Mouse (Mus musculus): ENCODE results near the gene Cxcl14. TPM values are rescaled to one million over a fixed set of nuclear protein-coding genes. Genes with fewer than 3 reads are reported as not detected.

The Cxcl14 gene
- total and polyA plus RNA-seq, 3 experiments, result not detected

- Histone ChIP-seq H3K79me2 (ENCODE audit: control insufficient read depth, insufficient read depth, low read length, poor library complexity) (no peaks in the 10 kb centered on the region), H3K4me1 (ENCODE audit: control insufficient read depth in 1 of 2, insufficient read depth in 2 of 2, low read length in 2 of 2) (no peaks in the 10 kb centered on the region), H3K36me3 (ENCODE audit: control insufficient read depth in 1 of 2, insufficient read depth in 2 of 2, low read length in 2 of 2) (no peaks in the 10 kb centered on the region), H3K27me3 (ENCODE audit: control insufficient read depth in 1 of 2, insufficient read depth in 2 of 2, low read length in 2 of 2) (no peaks in the 10 kb centered on the region), H3K4me3 (ENCODE audit: control insufficient read depth in 1 of 2, insufficient read depth in 1 of 2, low read depth in 2 of 2, low read length in 2 of 2) (no peak overlapping the region), H3K9me3 (replicated peaks; ENCODE audit: insufficient read depth, low read length) (no peaks in the 10 kb centered on the region), H3K27ac (ENCODE audit: control insufficient read depth, low read depth, low read length) (no peak overlapping the region), H3K9ac (ENCODE audit: control insufficient read depth, low read depth, low read length, poor library complexity, severe bottlenecking) (no peak overlapping the region)
- no peak for DNase-seq (ENCODE audit: low read depth, low spot score)
- TF ChIP-seq SIN3A (IDR thresholded peaks at IDR 0.05; ENCODE audit: low read length) (no peak), MYB (IDR thresholded peaks at IDR 0.05; ENCODE audit: low read depth, low read length) (no peak), ZNF384 (IDR thresholded peaks at IDR 0.05; ENCODE audit: low read depth, low read length) (no peak), CHD1 (IDR thresholded peaks at IDR 0.05; ENCODE audit: low read depth, low read length) (no peak), BHLHE40 (IDR thresholded peaks at IDR 0.05; ENCODE audit: borderline replicate concordance, low read depth, low read length) (no peak), MYC (IDR thresholded peaks at IDR 0.05; ENCODE audit: low read depth, low read length) (no peak), ZC3H11A (IDR thresholded peaks at IDR 0.05; ENCODE audit: low read depth, low read length) (no peak)
Observed at GRCm38 (mm10) chr13:56253379-56253778, 43.0 kb downstream of the Cxcl14 start.

- H3K27me3 ChIP-seq (ENCODE audit: control insufficient read depth in 1 of 2, insufficient read depth in 2 of 2, low read length in 2 of 2), result no peaks in the 10 kb centered on the region
- no peak for DNase-seq (ENCODE audit: low read depth, low spot score)
- no peaks in the 10 kb centered on the region for H3K36me3 ChIP-seq (ENCODE audit: control insufficient read depth in 1 of 2, insufficient read depth in 2 of 2, low read length in 2 of 2)
- no peaks in the 10 kb centered on the region for H3K4me1 ChIP-seq (ENCODE audit: control insufficient read depth in 1 of 2, insufficient read depth in 2 of 2, low read length in 2 of 2)
- no peaks in the 10 kb centered on the region for H3K9me3 ChIP-seq (replicated peaks; ENCODE audit: insufficient read depth, low read length)
- H3K4me3 ChIP-seq (ENCODE audit: control insufficient read depth in 1 of 2, insufficient read depth in 1 of 2, low read depth in 2 of 2, low read length in 2 of 2), result no peak overlapping the region
- no peaks in the 10 kb centered on the region for H3K79me2 ChIP-seq (ENCODE audit: control insufficient read depth, insufficient read depth, low read length, poor library complexity)
- TF ChIP-seq JUND (IDR thresholded peaks at IDR 0.05; ENCODE audit: low read depth, low read length) (no peak), POLR2A (IDR thresholded peaks at IDR 0.05; ENCODE audit: control insufficient read depth in 1 of 2, insufficient read depth in 1 of 2, low read depth in 1 of 2, low read length in 2 of 2, poor library complexity in 1 of 2) (no peak), CHD2 (IDR thresholded peaks at IDR 0.05; ENCODE audit: low read length) (no peak), UBTF (IDR thresholded peaks at IDR 0.05; ENCODE audit: borderline replicate concordance, insufficient read depth, low read depth, low read length) (no peak), CTCF (IDR thresholded peaks at IDR 0.05 in 2 of 3, conservative IDR thresholded peaks at IDR 0.05 in 1 of 3; ENCODE audit: control insufficient read depth in 1 of 3, insufficient read depth in 1 of 3, low read depth in 2 of 3, low read length in 3 of 3, poor library complexity in 1 of 3, severe bottlenecking in 1 of 3) (no peak), TBP (IDR thresholded peaks at IDR 0.05; ENCODE audit: low read depth, low read length) (no peak), ZC3H11A (IDR thresholded peaks at IDR 0.05; ENCODE audit: low read depth, low read length) (no peak), MYC (IDR thresholded peaks at IDR 0.05; ENCODE audit: low read depth, low read length) (no peak), MAFK (IDR thresholded peaks at IDR 0.05; ENCODE audit: borderline replicate concordance, low read depth, low read length) (no peak), KAT2A (conservative IDR thresholded peaks at IDR 0.05; ENCODE audit: low read depth, low read length) (no peak), POLR2AphosphoS5 (IDR thresholded peaks at IDR 0.05; ENCODE audit: borderline replicate concordance, low read depth, low read length) (no peak), ZMIZ1 (IDR thresholded peaks at IDR 0.05; ENCODE audit: low read depth, low read length) (no peak)
- H3K27ac ChIP-seq (ENCODE audit: control insufficient read depth, low read depth, low read length), result no peak overlapping the region
- H3K9ac ChIP-seq (ENCODE audit: control insufficient read depth, low read depth, low read length, poor library complexity, severe bottlenecking), result no peak overlapping the region
Observed at GRCm38 (mm10) chr13:56252783-56253182, 43.6 kb downstream of the Cxcl14 start.
